Mouse (Mus musculus): Measurements from ENCODE around the gene Elavl3. TPM values are rescaled to one million over a fixed set of nuclear protein-coding genes. Genes with fewer than 3 reads are reported as not detected.
"Not testable (repeated sequence)": the region's sequence is repeated elsewhere in the genome, so short reads cannot be mapped to it uniquely, and the experiment has no call there.

Gene Elavl3
- polyA plus RNA-seq, 1 experiment = not detected

DNA sequence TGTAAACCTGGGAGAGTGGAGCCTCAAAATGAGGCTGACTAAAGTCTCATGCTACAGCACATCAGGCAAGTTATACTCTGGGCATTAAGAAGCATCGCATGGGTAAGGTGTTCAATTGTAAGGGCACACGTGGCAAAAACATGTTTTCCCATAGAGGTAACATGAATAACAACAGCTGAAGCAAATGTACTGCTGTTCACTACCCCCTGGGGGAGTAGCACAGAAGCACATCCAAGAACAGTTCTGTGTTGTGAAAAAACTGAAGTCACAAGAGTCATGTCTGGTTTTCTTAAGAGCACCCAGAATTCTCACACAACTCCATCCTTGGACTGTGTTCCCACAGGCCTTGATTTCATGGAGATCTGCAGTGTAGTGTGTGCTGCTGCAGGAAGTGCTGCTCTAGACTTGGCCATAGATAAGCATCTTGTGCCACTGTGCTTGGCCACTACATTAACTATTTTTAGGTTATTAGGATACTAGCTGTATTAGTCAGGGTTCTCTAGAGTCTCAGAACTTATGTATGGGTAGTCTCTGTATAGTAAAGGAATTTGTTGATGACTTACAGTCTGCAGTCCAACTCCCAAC, 35.3 kb upstream of the Elavl3 start:
- DNase-seq (ENCODE audit: low read depth in 1 of 2, low spot score in 2 of 2) = no peak
- Histone ChIP-seq H3K36me3 (ENCODE audit: control insufficient read depth, insufficient read depth, low read length) (no peaks in the 10 kb centered on the region), H3K4me1 (ENCODE audit: control insufficient read depth, insufficient read depth, insufficient read length) (peaks cover 4% of the 10 kb centered on the region; the same call in 1 of the 2 replicates), H3K27ac (ENCODE audit: insufficient read depth, low read length) (no peak overlapping the region), H3K4me3 (ENCODE audit: extremely low read depth, insufficient read depth, insufficient read length) (no peak overlapping the region), H3K27me3 (ENCODE audit: control insufficient read depth, insufficient read depth, low read length) (no peaks in the 10 kb centered on the region)
- no peak for TF ChIP-seq CTCF (IDR thresholded peaks at IDR 0.05; ENCODE audit: extremely low read depth, insufficient read depth, insufficient read length, insufficient replicate concordance)
- TF ChIP-seq POLR2A (IDR thresholded peaks at IDR 0.05; ENCODE audit: low read depth, low read length) = no peak
- 85% methylated on average over 2 of the region's 2 CpGs for WGBS

DNA sequence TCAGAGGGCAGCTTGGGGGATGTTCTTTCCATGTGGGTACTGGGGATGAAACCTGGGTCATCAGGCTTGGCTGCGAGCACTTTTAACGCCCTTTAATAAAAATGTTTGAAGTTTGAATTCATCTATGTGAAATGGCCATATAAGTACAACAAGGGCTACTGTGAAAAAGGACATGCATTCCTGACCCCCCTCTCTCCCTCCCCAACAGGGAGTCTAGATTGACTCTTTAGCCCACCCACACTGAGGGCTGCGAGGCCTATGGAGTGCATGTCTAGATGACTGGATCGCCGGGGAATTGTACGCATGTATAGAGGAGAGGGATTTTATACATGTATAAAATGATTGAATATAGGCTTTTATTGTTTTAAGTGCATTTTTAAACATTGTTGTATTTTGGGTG, 34.2 kb upstream of the Elavl3 start:
- no peak overlapping the region for H3K27ac ChIP-seq (ENCODE audit: insufficient read depth, low read length)
- no peak for TF ChIP-seq POLR2A (IDR thresholded peaks at IDR 0.05; ENCODE audit: low read depth, low read length)
- TF ChIP-seq CTCF (IDR thresholded peaks at IDR 0.05; ENCODE audit: extremely low read depth, insufficient read depth, insufficient read length, insufficient replicate concordance) = no peak
- peaks cover 4% of the 10 kb centered on the region; the same call in 1 of the 2 replicates for H3K4me1 ChIP-seq (ENCODE audit: control insufficient read depth, insufficient read depth, insufficient read length)
- no peaks in the 10 kb centered on the region for H3K36me3 ChIP-seq (ENCODE audit: control insufficient read depth, insufficient read depth, low read length)
- H3K27me3 ChIP-seq (ENCODE audit: control insufficient read depth, insufficient read depth, low read length) = no peaks in the 10 kb centered on the region
- 95% methylated on average over 6 of the region's 6 CpGs for WGBS
- DNase-seq (ENCODE audit: low read depth in 1 of 2, low spot score in 2 of 2) = no peak
- H3K4me3 ChIP-seq (ENCODE audit: extremely low read depth, insufficient read depth, insufficient read length) = peak overlapping the region; percentile 90; the same call in 1 of the 2 replicates

DNA sequence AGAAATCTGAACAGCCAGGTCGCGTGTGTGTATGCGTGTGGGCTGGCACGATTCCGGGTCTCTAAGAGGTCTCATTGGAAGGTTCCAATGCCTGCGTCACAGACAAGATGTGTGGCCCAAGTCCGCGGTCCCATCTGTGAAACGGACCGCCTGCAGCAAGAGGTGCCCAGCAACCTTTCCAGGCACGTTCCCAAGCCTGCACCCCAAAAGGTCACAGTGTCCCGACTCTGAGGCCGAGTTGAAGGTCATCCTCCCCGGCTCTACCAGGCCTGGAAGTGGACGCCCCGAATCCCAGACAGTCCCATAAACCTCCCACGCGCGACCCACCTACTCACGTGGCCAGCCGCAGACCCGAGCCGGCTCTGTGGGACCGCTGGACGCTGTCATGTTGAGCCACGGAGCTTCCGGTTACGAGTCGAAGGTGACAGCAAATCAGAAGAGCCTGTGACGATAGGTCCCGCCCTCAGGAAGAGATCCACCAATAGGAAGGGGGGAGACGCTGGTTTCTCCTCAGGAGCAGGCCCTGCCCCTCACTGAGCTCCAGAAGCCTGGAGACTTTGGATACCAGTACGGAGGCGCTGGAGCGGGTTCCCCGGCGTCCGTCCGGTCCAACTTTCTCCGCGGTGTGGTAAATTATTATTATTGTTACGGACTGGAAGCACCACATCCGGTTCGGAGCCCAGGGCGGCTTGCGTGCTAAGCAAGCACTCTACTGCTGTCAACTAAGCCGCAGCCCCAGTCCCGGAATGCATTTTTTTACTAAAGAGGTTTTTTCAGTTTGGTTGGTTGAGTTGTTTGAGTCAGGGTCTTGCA, 33.4 kb upstream of the Elavl3 start, which contains the start of gene Ecsit:
Gene Ecsit (minus strand): TSS at position 417 of the 813 bp plus-strand sequence.
- TF ChIP-seq POLR2A (IDR thresholded peaks at IDR 0.05; ENCODE audit: low read depth, low read length) = peak; percentile 37; the same call in 1 of the 2 replicates
- TF ChIP-seq CTCF (IDR thresholded peaks at IDR 0.05; ENCODE audit: extremely low read depth, insufficient read depth, insufficient read length, insufficient replicate concordance) = no peak
- peaks cover 4% of the 10 kb centered on the region; the same call in 1 of the 2 replicates for H3K4me1 ChIP-seq (ENCODE audit: control insufficient read depth, insufficient read depth, insufficient read length)
- peak within 1 kb of the TSS; percentile 71 for H3K27ac ChIP-seq (ENCODE audit: insufficient read depth, low read length)
- DNase-seq (ENCODE audit: low read depth in 1 of 2, low spot score in 2 of 2) = peak; percentile 87 to 90
- H3K27me3 ChIP-seq (ENCODE audit: control insufficient read depth, insufficient read depth, low read length) = no peaks in the 10 kb centered on the region
- H3K4me3 ChIP-seq (ENCODE audit: extremely low read depth, insufficient read depth, insufficient read length) = peak within 1 kb of the TSS; percentile 90
- under 1% methylated on average over 48 of the region's 48 CpGs for WGBS
- no peaks in the 10 kb centered on the region for H3K36me3 ChIP-seq (ENCODE audit: control insufficient read depth, insufficient read depth, low read length)

DNA sequence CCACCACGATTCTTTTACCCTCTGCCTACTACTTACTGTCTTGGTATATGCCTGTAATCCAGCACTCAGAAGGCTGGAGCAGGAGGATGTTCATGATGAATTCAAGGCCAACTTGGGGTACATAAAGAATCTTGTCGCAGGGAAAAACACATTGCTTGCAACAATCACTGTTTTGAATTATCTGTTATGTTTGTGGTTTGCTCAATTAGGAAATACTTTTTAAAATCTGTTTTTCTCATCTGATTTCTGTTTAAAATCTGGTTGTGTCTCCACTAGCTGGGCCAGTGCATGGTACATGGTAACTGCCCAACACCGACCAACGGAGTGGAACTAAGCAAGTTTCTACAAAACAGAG, 32.8 kb upstream of the Elavl3 start:
- peaks cover 4% of the 10 kb centered on the region; the same call in 1 of the 2 replicates for H3K4me1 ChIP-seq (ENCODE audit: control insufficient read depth, insufficient read depth, insufficient read length)
- TF ChIP-seq CTCF (IDR thresholded peaks at IDR 0.05; ENCODE audit: extremely low read depth, insufficient read depth, insufficient read length, insufficient replicate concordance) (no peak), POLR2A (IDR thresholded peaks at IDR 0.05; ENCODE audit: low read depth, low read length) (no peak)
- H3K27me3 ChIP-seq (ENCODE audit: control insufficient read depth, insufficient read depth, low read length) = no peaks in the 10 kb centered on the region
- no peaks in the 10 kb centered on the region for H3K36me3 ChIP-seq (ENCODE audit: control insufficient read depth, insufficient read depth, low read length)
- DNase-seq (ENCODE audit: low read depth in 1 of 2, low spot score in 2 of 2) = no peak
- H3K27ac ChIP-seq (ENCODE audit: insufficient read depth, low read length) = no peak overlapping the region
- WGBS = 22% methylated on average over 4 of the region's 4 CpGs
- peak overlapping the region; percentile 90 for H3K4me3 ChIP-seq (ENCODE audit: extremely low read depth, insufficient read depth, insufficient read length)

DNA sequence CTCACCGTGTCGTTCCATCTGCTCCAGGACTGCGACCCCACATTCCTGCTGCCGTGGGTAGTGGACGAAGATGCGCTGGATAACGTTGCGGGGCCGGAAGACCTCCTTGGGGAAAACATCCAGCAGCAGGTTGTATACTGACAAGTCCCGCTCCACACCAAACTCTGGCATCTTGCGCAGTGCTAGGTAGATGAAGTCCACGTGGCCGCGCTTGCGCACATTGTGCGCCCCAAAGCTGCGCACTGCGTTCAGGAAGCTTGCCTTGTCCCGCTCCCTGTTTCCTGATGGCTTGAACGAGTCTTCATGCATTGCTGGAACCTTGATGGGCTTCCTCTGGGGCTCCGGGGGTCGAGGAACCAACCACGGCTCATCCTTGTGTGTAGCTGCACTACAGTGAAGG, 24.4 kb upstream of the Elavl3 start:
- peaks cover 8% of the 10 kb centered on the region for H3K36me3 ChIP-seq (ENCODE audit: control insufficient read depth, insufficient read depth, low read length)
- WGBS = 96% methylated on average over 23 of the region's 23 CpGs
- no peak overlapping the region for H3K27ac ChIP-seq (ENCODE audit: insufficient read depth, low read length)

DNA sequence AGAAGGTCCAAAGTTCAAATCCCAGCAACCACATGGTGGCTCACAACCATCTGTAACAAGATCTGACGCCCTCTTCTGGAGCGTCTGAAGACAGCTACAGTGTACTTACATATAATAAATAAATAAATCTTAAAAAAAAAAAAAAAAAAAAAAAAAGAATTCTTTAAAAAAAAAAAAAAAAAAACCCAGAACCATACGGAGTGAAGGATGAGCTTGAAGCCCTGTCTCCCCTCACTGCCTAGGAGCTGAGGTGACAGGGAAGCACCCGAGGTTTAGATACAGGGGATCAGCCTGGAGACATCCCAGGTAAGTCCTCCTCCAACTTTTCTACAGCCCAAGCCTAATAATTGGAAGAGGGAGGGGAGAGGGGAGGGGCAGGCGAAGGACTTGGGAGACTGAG, 24.0 kb upstream of the Elavl3 start:
- not testable (repeated sequence) for DNase-seq (ENCODE audit: low read depth in 1 of 2, low spot score in 2 of 2); H3K27ac ChIP-seq (ENCODE audit: insufficient read depth, low read length); H3K4me3 ChIP-seq (ENCODE audit: extremely low read depth, insufficient read depth, insufficient read length); H3K27me3 ChIP-seq (ENCODE audit: control insufficient read depth, insufficient read depth, low read length); H3K4me1 ChIP-seq (ENCODE audit: control insufficient read depth, insufficient read depth, insufficient read length); H3K36me3 ChIP-seq (ENCODE audit: control insufficient read depth, insufficient read depth, low read length)
- 83% methylated on average over 5 of the region's 5 CpGs for WGBS

More for the DNA sequence above, 24.4 kb upstream of the Elavl3 start:
- DNase-seq (ENCODE audit: low read depth in 1 of 2, low spot score in 2 of 2) = no peak
- Histone ChIP-seq H3K27me3 (ENCODE audit: control insufficient read depth, insufficient read depth, low read length) (no peaks in the 10 kb centered on the region), H3K4me1 (ENCODE audit: control insufficient read depth, insufficient read depth, insufficient read length) (no peaks in the 10 kb centered on the region; the same call in 1 of the 2 replicates), H3K4me3 (ENCODE audit: extremely low read depth, insufficient read depth, insufficient read length) (no peak overlapping the region)
- TF ChIP-seq CTCF (IDR thresholded peaks at IDR 0.05; ENCODE audit: extremely low read depth, insufficient read depth, insufficient read length, insufficient replicate concordance) = no peak
- no peak for TF ChIP-seq POLR2A (IDR thresholded peaks at IDR 0.05; ENCODE audit: low read depth, low read length)

DNA sequence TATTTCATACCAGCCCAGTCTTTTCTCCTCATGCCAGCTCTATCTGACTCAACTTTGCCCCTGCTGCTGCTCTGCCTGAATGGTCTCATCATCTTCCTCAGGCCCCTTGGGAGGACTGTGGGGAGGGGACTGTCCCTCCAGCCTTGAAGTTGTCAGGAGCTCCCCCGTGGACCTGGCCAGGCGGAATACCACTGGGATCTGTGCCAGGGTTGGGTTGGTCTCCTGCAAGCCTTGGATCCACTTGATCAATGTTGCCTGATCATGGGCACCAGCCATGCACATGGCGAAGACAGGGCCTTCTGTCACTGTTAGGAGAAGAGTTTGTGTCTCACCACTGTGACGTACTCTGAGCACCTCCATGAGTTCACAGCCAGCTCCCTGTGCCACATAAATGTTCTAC, 20.5 kb upstream of the Elavl3 start:
- no peaks in the 10 kb centered on the region for H3K27me3 ChIP-seq (ENCODE audit: control insufficient read depth, insufficient read depth, low read length)
- no peak overlapping the region for H3K4me3 ChIP-seq (ENCODE audit: extremely low read depth, insufficient read depth, insufficient read length)
- no peak for DNase-seq (ENCODE audit: low read depth in 1 of 2, low spot score in 2 of 2)
- peaks cover 8% of the 10 kb centered on the region for H3K36me3 ChIP-seq (ENCODE audit: control insufficient read depth, insufficient read depth, low read length)
- no peak overlapping the region for H3K27ac ChIP-seq (ENCODE audit: insufficient read depth, low read length)
- no peaks in the 10 kb centered on the region; the same call in 1 of the 2 replicates for H3K4me1 ChIP-seq (ENCODE audit: control insufficient read depth, insufficient read depth, insufficient read length)
- 79% methylated on average over 4 of the region's 4 CpGs for WGBS
- TF ChIP-seq POLR2A (IDR thresholded peaks at IDR 0.05; ENCODE audit: low read depth, low read length) = no peak
- no peak for TF ChIP-seq CTCF (IDR thresholded peaks at IDR 0.05; ENCODE audit: extremely low read depth, insufficient read depth, insufficient read length, insufficient replicate concordance)

All from spleen, adult 2 months (tissue).